Mouse (Mus musculus): ENCODE measurements around the gene Rnf214. TPM values are rescaled to one million over a fixed set of nuclear protein-coding genes. Genes with fewer than 3 reads are reported as not detected.

Gene Rnf214
- polyA plus RNA-seq, 1 experiment from 2014 or later, result 52.6 TPM

GRCm38 (mm10) chr9:45832898-45833297 is 73.8 kb downstream of the Rnf214 start:
- Histone ChIP-seq H3K4me2 (no peak overlapping the region), H3K27ac (ENCODE audit: low read depth) (no peak overlapping the region), H3K4me3 (ENCODE audit: low read depth, low read length) (no peak overlapping the region), H3K4me1 (ENCODE audit: insufficient read depth) (no peaks in the 10 kb centered on the region), H3K9ac (no peak overlapping the region), H3K9me3 (ENCODE audit: low read depth, low read length) (no peaks in the 10 kb centered on the region), H3K36me3 (ENCODE audit: insufficient read depth) (no peaks in the 10 kb centered on the region), H3K27me3 (ENCODE audit: insufficient read depth, low read length) (no peaks in the 10 kb centered on the region)
- WGBS, result 87% methylated on average over 2 of the region's 2 CpGs
- DNase-seq, result no peak
- TF ChIP-seq CTCF (IDR thresholded peaks at IDR 0.05; ENCODE audit: low read depth), result no peak
- ATAC-seq (ENCODE audit: insufficient read depth), result no peak

- Histone ChIP-seq H3K36me3 (ENCODE audit: insufficient read depth) (no peaks in the 10 kb centered on the region), H3K27ac (ENCODE audit: low read depth) (peak overlapping the region; percentile 30; the same call in 1 of the 2 replicates), H3K4me2 (peak overlapping the region; percentile 85), H3K9me3 (ENCODE audit: low read depth, low read length) (no peaks in the 10 kb centered on the region), H3K27me3 (ENCODE audit: insufficient read depth, low read length) (no peaks in the 10 kb centered on the region), H3K4me3 (ENCODE audit: low read depth, low read length) (peak overlapping the region; percentile 79), H3K4me1 (ENCODE audit: insufficient read depth) (no peaks in the 10 kb centered on the region), H3K9ac (no peak overlapping the region)
- peak; percentile 89 for TF ChIP-seq CTCF (IDR thresholded peaks at IDR 0.05; ENCODE audit: low read depth)
- 24% methylated on average over 10 of the region's 10 CpGs for WGBS
- peak; percentile 90 for DNase-seq
- peak; percentile 53 for ATAC-seq (ENCODE audit: insufficient read depth)
Observed at GRCm38 (mm10) chr9:45829107-45829506, 77.6 kb downstream of the Rnf214 start.

GRCm38 (mm10) chr9:45828291-45828963 is 78.3 kb downstream of the Rnf214 start, which contains the start of gene Cep164:
Gene Cep164, minus strand, starts transcription at chr9:45828691.
- DNase-seq, result peak; percentile 95
- TF ChIP-seq CTCF (IDR thresholded peaks at IDR 0.05; ENCODE audit: low read depth), result no peak
- no peaks in the 10 kb centered on the region for H3K36me3 ChIP-seq (ENCODE audit: insufficient read depth)
- H3K4me3 ChIP-seq (ENCODE audit: low read depth, low read length), result peak within 1 kb of the TSS; percentile 79
- WGBS, result under 1% methylated on average over 31 of the region's 31 CpGs
- H3K27me3 ChIP-seq (ENCODE audit: insufficient read depth, low read length), result no peaks in the 10 kb centered on the region
- H3K9ac ChIP-seq, result peak within 1 kb of the TSS; percentile 62
- peak within 1 kb of the TSS; percentile 85 for H3K4me2 ChIP-seq
- peak; percentile 98 for ATAC-seq (ENCODE audit: insufficient read depth)
- H3K9me3 ChIP-seq (ENCODE audit: low read depth, low read length), result no peaks in the 10 kb centered on the region
- no peaks in the 10 kb centered on the region for H3K4me1 ChIP-seq (ENCODE audit: insufficient read depth)
- peak within 1 kb of the TSS; percentile 76 for H3K27ac ChIP-seq (ENCODE audit: low read depth)

- H3K27me3 ChIP-seq (ENCODE audit: insufficient read depth, low read length), result no peaks in the 10 kb centered on the region
- ATAC-seq (ENCODE audit: insufficient read depth), result peak; percentile 57
- peak overlapping the region; percentile 79 for H3K4me3 ChIP-seq (ENCODE audit: low read depth, low read length)
- no peaks in the 10 kb centered on the region for H3K36me3 ChIP-seq (ENCODE audit: insufficient read depth)
- H3K9me3 ChIP-seq (ENCODE audit: low read depth, low read length), result no peaks in the 10 kb centered on the region
- H3K4me2 ChIP-seq, result peak overlapping the region; percentile 85
- peak; percentile 59 for DNase-seq
- H3K27ac ChIP-seq (ENCODE audit: low read depth), result peak overlapping the region; percentile 76; the same call in 1 of the 2 replicates
- no peaks in the 10 kb centered on the region for H3K4me1 ChIP-seq (ENCODE audit: insufficient read depth)
- WGBS, result 6% methylated on average over 23 of the region's 23 CpGs
- H3K9ac ChIP-seq, result peak overlapping the region; percentile 62
- TF ChIP-seq CTCF (IDR thresholded peaks at IDR 0.05; ENCODE audit: low read depth), result no peak
Observed at GRCm38 (mm10) chr9:45827663-45828290, 78.9 kb downstream of the Rnf214 start.

GRCm38 (mm10) chr9:45818406-45819011 is 88.2 kb downstream of the Rnf214 start:
- ATAC-seq (ENCODE audit: insufficient read depth), result no peak

GRCm38 (mm10) chr9:45815525-45815924 is 91.2 kb downstream of the Rnf214 start:
- DNase-seq (peak; percentile 14), ATAC-seq (ENCODE audit: insufficient read depth) (peak; percentile 63)
- no peak overlapping the region for H3K9ac ChIP-seq
- H3K4me3 ChIP-seq (ENCODE audit: low read depth, low read length), result no peak overlapping the region
- H3K9me3 ChIP-seq (ENCODE audit: low read depth, low read length), result no peaks in the 10 kb centered on the region
- no peak for TF ChIP-seq CTCF (IDR thresholded peaks at IDR 0.05; ENCODE audit: low read depth)
- 63% methylated on average over 10 of the region's 10 CpGs for WGBS
- H3K4me1 ChIP-seq (ENCODE audit: insufficient read depth), result 0 out of 2 replicates have a peak, but pooled peaks cover 4% of the 10 kb centered on the region
- no peak overlapping the region for H3K4me2 ChIP-seq
- peaks cover 18% of the 10 kb centered on the region for H3K36me3 ChIP-seq (ENCODE audit: insufficient read depth)
- H3K27ac ChIP-seq (ENCODE audit: low read depth), result no peak overlapping the region
- no peaks in the 10 kb centered on the region for H3K27me3 ChIP-seq (ENCODE audit: insufficient read depth, low read length)

More at GRCm38 (mm10) chr9:45818406-45819011, 88.2 kb downstream of the Rnf214 start:
- 78% methylated on average over 9 of the region's 9 CpGs for WGBS
- H3K4me3 ChIP-seq (ENCODE audit: low read depth, low read length), result no peak overlapping the region
- H3K9me3 ChIP-seq (ENCODE audit: low read depth, low read length), result no peaks in the 10 kb centered on the region
- no peaks in the 10 kb centered on the region for H3K27me3 ChIP-seq (ENCODE audit: insufficient read depth, low read length)
- no peak overlapping the region for H3K9ac ChIP-seq
- no peak overlapping the region for H3K4me2 ChIP-seq
- no peak for TF ChIP-seq CTCF (IDR thresholded peaks at IDR 0.05; ENCODE audit: low read depth)
- H3K36me3 ChIP-seq (ENCODE audit: insufficient read depth), result peaks cover 22% of the 10 kb centered on the region
- H3K27ac ChIP-seq (ENCODE audit: low read depth), result no peak overlapping the region
- 0 out of 2 replicates have a peak, but pooled peaks cover 4% of the 10 kb centered on the region for H3K4me1 ChIP-seq (ENCODE audit: insufficient read depth)
- no peak for DNase-seq

- Histone ChIP-seq H3K36me3 (ENCODE audit: insufficient read depth) (peaks cover 18% of the 10 kb centered on the region), H3K27me3 (ENCODE audit: insufficient read depth, low read length) (no peaks in the 10 kb centered on the region), H3K4me2 (no peak overlapping the region), H3K4me1 (ENCODE audit: insufficient read depth) (0 out of 2 replicates have a peak, but pooled peaks cover 4% of the 10 kb centered on the region), H3K27ac (ENCODE audit: low read depth) (no peak overlapping the region), H3K4me3 (ENCODE audit: low read depth, low read length) (no peak overlapping the region), H3K9ac (no peak overlapping the region), H3K9me3 (ENCODE audit: low read depth, low read length) (no peaks in the 10 kb centered on the region)
- no peak for TF ChIP-seq CTCF (IDR thresholded peaks at IDR 0.05; ENCODE audit: low read depth)
- ATAC-seq (ENCODE audit: insufficient read depth) (no peak), DNase-seq (peak; percentile 51)
- 72% methylated on average over 9 of the region's 9 CpGs for WGBS
Observed at GRCm38 (mm10) chr9:45815113-45815512, 91.6 kb downstream of the Rnf214 start.

Small RNAs within 50 kb of the gene (microRNA-seq; reads per million reads assigned to microRNA genes)
- not detected for gene Mir7087 (ENCODE audit: borderline number of aligned reads)

Other genes starting within 250 kb of the Rnf214 start
- gene Cep164, start 78.2 kb downstream of the Rnf214 start, polyA plus RNA-seq (2014; fragmentation: Nextera tagmentation; extraction: Ambion mirVana), result 23.2 and 26.9 TPM in 2 replicates
- 27.2 and 29.9 TPM in 2 replicates for gene Bace1, start 68.3 kb downstream of the Rnf214 start, polyA plus RNA-seq (2014; fragmentation: Nextera tagmentation; extraction: Ambion mirVana)
- gene Pcsk7, start 414 bp downstream of the Rnf214 start, polyA plus RNA-seq (2014; fragmentation: Nextera tagmentation; extraction: Ambion mirVana), result 18.5 and 19.2 TPM in 2 replicates
- 147 and 150 TPM in 2 replicates for gene Tagln, start 29.1 kb upstream of the Rnf214 start, polyA plus RNA-seq (2014; fragmentation: Nextera tagmentation; extraction: Ambion mirVana)
- 29.9 and 34.3 TPM in 2 replicates for gene Sidt2, start 48.3 kb upstream of the Rnf214 start, polyA plus RNA-seq (2014; fragmentation: Nextera tagmentation; extraction: Ambion mirVana)
- 179 and 184 TPM in 2 replicates for gene Pafah1b2, start 105.8 kb upstream of the Rnf214 start, polyA plus RNA-seq (2014; fragmentation: Nextera tagmentation; extraction: Ambion mirVana)
- 14.1 and 15.7 TPM in 2 replicates for gene Sik3, start 105.9 kb upstream of the Rnf214 start, polyA plus RNA-seq (2014; fragmentation: Nextera tagmentation; extraction: Ambion mirVana)

Data from lung, embryonic 14.5 days (tissue).